Mouse (Mus musculus) embryonic facial prominence, embryonic 14.5 days (tissue): ENCODE data around the gene Grm4. TPM values are rescaled to one million over a fixed set of nuclear protein-coding genes. Genes with fewer than 3 reads are reported as not detected.
A peak's percentile ranks its signal among the peaks of the same experiment; 100 is the strongest.

Experiments
- ATAC-seq: fragments of 200-750 bp; cut with Nextera tagmentation; 2 replicates; pipeline ENCODE4 v1.8.0; 2017; ENCODE audit warnings: low read depth, moderate number of reproducible peaks, moderate TSS enrichment
- DNase-seq: peaks from one replicate; pipeline ENCODE4 v3.0.0-alpha.2; 2015; ENCODE audit warnings: low spot score
- H3K27ac ChIP-seq: fragments of 300-500 bp; sonication (generic); replicated peaks from 2 replicates; pipeline ENCODE4 v1.5.1; 2014; ENCODE audit warnings: low read depth, mild to moderate bottlenecking, low read length, moderate library complexity
- H3K27me3 ChIP-seq: fragments of 300-500 bp; sonication (generic); replicated peaks from 2 replicates; pipeline ENCODE4 v1.6.1; 2014; ENCODE audit warnings: low read length; ENCODE audit not compliant: control insufficient read depth, insufficient read depth
- H3K36me3 ChIP-seq: fragments of 300-500 bp; sonication (generic); 2 replicates; pipeline ENCODE4 v1.6.1; 2014; ENCODE audit warnings: low read length, mixed read lengths; ENCODE audit not compliant: control insufficient read depth, insufficient read depth
- H3K4me1 ChIP-seq: fragments of 300-500 bp; sonication (generic); 2 replicates; pipeline ENCODE4 v1.6.1; 2014; ENCODE audit warnings: antibody characterized with exemption, low read length; ENCODE audit not compliant: control insufficient read depth, insufficient read depth
- H3K4me2 ChIP-seq: fragments of 300-500 bp; sonication (generic); 2 replicates; pipeline ENCODE4 v1.6.1; 2014; ENCODE audit warnings: low read depth, mild to moderate bottlenecking, low read length, moderate library complexity, mixed read lengths
- H3K4me3 ChIP-seq: fragments of 300-500 bp; sonication (generic); 2 replicates; pipeline ENCODE4 v1.5.1; 2014; ENCODE audit warnings: low read depth, mild to moderate bottlenecking, low read length
- H3K9ac ChIP-seq: fragments of 300-500 bp; sonication (generic); 2 replicates; pipeline ENCODE4 v1.6.1; 2014; ENCODE audit warnings: low read depth, mild to moderate bottlenecking, low read length, moderate library complexity, mixed read lengths
- H3K9me3 ChIP-seq: fragments of 300-500 bp; sonication (generic); 2 replicates; pipeline ENCODE4 v1.6.1; 2016; ENCODE audit warnings: low read length; ENCODE audit not compliant: control insufficient read depth
- WGBS: fragments of 180-500 bp; shearing (Covaris S2); extraction: QIAGEN DNeasy Blood & Tissue Kit; methylation state at CpG from one replicate; pipeline ENCODE4 v1.1.7; 2014; 5-methylcytosine and 5-hydroxymethylcytosine counted together
- polyA plus RNA-seq: library from polyadenylated mRNA; unstranded; fragments of >200 nt; fragmentation: Nextera tagmentation; extraction: Ambion mirVana; gene quantifications from 2 replicates; pipeline ENCODE4 v1.2.1, GENCODE M21; 2014

The Grm4 gene
- polyA plus RNA-seq, 1 experiment from 2014 or later = 1.2 TPM

DNA sequence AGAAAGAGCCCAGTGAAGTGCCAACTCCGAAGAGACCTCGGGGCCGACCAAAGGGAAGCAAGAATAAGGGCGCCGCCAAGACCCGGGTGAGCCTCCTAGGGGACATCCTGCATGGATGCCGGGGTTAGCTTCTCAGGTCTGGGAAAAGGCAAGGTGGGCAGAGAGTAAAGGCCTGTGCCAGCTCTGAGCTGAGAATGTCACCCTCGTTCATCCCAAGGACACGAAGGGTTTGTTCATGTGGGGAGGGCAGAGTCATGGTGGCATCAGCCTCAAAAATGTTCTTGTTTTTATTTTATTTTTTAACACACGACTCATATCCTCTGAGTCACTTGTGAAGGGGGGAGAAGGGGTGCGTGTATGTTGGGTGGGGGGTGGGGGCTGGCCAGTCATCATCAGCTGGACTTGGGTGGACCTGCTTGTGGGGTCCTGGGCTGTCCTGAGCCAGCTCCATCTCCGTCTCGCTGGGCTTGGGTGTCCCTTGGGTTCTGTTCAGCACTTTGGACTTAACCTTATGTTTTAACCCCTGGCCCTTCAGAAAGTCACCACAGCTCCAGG, 39.8 kb upstream of the Grm4 start:
- no peak overlapping the region for H3K4me2 ChIP-seq
- peaks cover 13% of the 10 kb centered on the region for H3K4me1 ChIP-seq
- peaks cover 21% of the 10 kb centered on the region; the same call in 1 of the 2 replicates for H3K36me3 ChIP-seq
- H3K4me3 ChIP-seq = no peak overlapping the region
- no peaks in the 10 kb centered on the region for H3K27me3 ChIP-seq
- WGBS = 87% methylated on average over 13 of the region's 13 CpGs
- no peak overlapping the region for H3K27ac ChIP-seq
- DNase-seq (no peak), ATAC-seq (no peak)
- H3K9me3 ChIP-seq = no peaks in the 10 kb centered on the region
- no peak overlapping the region for H3K9ac ChIP-seq

- 56% methylated on average over 5 of the region's 12 CpGs for WGBS
- H3K4me2 ChIP-seq = peak overlapping the region; percentile 82; the same call in 1 of the 2 replicates
Observed at GRCm38 (mm10) chr17:27559596-27559995, 38.4 kb upstream of the Grm4 start.

DNA sequence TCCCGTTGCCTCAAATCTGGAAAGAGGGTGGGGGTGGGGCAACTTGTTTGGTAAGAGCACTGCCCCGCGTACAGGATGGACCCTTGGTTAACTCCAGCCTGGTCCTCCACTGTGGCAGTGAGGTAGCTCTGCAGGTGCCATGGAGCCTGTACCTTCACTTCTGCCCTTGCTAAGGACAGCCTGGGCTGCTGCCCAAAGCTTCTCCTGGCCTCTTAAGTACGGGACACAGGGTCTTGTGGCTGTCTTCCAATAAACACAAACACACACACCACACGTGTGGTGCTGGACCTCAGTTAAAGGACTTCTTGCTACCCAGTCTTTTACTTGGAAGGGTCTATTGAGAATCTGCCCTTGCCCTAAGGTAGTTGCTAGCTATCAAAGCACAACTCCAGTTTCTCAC, 37.6 kb upstream of the Grm4 start:
- H3K4me1 ChIP-seq = peaks cover 22% of the 10 kb centered on the region
- WGBS = 14% methylated on average over 5 of the region's 5 CpGs
- peak overlapping the region; percentile 82 for H3K4me2 ChIP-seq
- DNase-seq (no peak), ATAC-seq (no peak)
- H3K9me3 ChIP-seq = no peaks in the 10 kb centered on the region
- peak overlapping the region; percentile 80 for H3K4me3 ChIP-seq
- H3K27ac ChIP-seq = no peak overlapping the region
- peak overlapping the region; percentile 12; the same call in 1 of the 2 replicates for H3K9ac ChIP-seq
- no peaks in the 10 kb centered on the region for H3K27me3 ChIP-seq
- H3K36me3 ChIP-seq = peaks cover 19% of the 10 kb centered on the region; the same call in 1 of the 2 replicates

More at GRCm38 (mm10) chr17:27559596-27559995, 38.4 kb upstream of the Grm4 start:
- Histone ChIP-seq H3K4me1 (peaks cover 23% of the 10 kb centered on the region), H3K27me3 (no peaks in the 10 kb centered on the region), H3K36me3 (peaks cover 21% of the 10 kb centered on the region; the same call in 1 of the 2 replicates), H3K9me3 (no peaks in the 10 kb centered on the region), H3K4me3 (no peak overlapping the region), H3K27ac (no peak overlapping the region), H3K9ac (0 out of 2 replicates have a peak overlapping the region, but pooled peaks have one; percentile 12)
- no peak for ATAC-seq
- no peak for DNase-seq

- Histone ChIP-seq H3K27ac (peak overlapping the region; percentile 88), H3K27me3 (no peaks in the 10 kb centered on the region), H3K4me2 (peak overlapping the region; percentile 82), H3K4me3 (peak overlapping the region; percentile 80), H3K36me3 (peaks cover 16% of the 10 kb centered on the region; the same call in 1 of the 2 replicates), H3K9me3 (no peaks in the 10 kb centered on the region), H3K4me1 (peaks cover 22% of the 10 kb centered on the region), H3K9ac (peak overlapping the region; percentile 83)
- ATAC-seq (no peak), DNase-seq (no peak)
- WGBS = 6% methylated on average over 14 of the region's 14 CpGs
Observed at GRCm38 (mm10) chr17:27557927-27558661, 36.9 kb upstream of the Grm4 start.

- Histone ChIP-seq H3K4me1 (peaks cover 22% of the 10 kb centered on the region), H3K27ac (peak overlapping the region; percentile 88), H3K27me3 (no peaks in the 10 kb centered on the region), H3K9me3 (no peaks in the 10 kb centered on the region), H3K4me2 (peak overlapping the region; percentile 82), H3K4me3 (peak overlapping the region; percentile 80), H3K36me3 (peaks cover 16% of the 10 kb centered on the region; the same call in 1 of the 2 replicates), H3K9ac (peak overlapping the region; percentile 83)
- DNase-seq (peak; percentile 81), ATAC-seq (no peak; the same call in 1 of the 2 replicates)
- WGBS = 0% methylated on average over 18 of the region's 75 CpGs
Observed at GRCm38 (mm10) chr17:27557181-27557926, 36.2 kb upstream of the Grm4 start.

GRCm38 (mm10) chr17:27556315-27557011, 35.3 kb upstream of the Grm4 start, which contains the start of gene Hmga1:
Gene Hmga1, plus strand, starts transcription at chr17:27556497.
- H3K27me3 ChIP-seq = no peaks in the 10 kb centered on the region
- peaks cover 22% of the 10 kb centered on the region for H3K4me1 ChIP-seq
- ATAC-seq = peak; percentile 74

DNA sequence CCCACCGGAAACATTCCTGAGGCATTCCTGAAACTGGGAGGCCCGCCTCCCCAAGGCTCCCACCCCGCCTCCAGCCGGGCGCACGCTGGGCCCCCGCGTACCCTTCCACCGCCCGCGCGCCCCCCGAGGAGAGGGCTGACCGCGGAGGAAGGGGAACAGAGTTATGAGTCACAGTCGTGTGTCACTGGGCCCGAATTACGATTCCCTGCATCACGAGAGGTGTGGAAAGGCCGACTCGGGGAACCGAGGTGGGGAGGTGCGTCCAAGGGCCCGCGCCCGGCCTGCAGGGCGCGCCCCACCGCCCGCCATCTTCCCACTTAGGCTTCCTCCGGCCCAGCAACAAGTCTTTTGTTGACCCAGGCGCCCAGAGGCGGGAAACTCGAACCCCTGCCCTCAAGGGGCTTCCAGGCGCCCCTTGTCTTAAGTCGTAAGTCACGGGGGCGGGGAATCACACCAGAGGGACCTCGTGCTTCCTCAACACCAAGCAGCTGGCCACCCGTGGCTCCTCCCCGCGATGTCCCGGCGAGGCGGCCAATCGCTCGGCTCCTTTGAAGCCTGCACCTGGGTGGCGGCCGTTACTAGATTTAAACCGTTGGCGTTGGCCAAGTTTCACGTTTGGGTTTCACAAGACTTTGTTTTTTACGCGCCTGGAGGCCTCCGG, 34.4 kb upstream of the Grm4 start:
- peak; percentile 60 for ATAC-seq
- WGBS = 0% methylated on average over 39 of the region's 55 CpGs
- H3K27me3 ChIP-seq = no peaks in the 10 kb centered on the region

More at GRCm38 (mm10) chr17:27556315-27557011, 35.3 kb upstream of the Grm4 start, which contains the start of gene Hmga1:
- WGBS = 0% methylated on average over 35 of the region's 79 CpGs
- peak within 1 kb of the TSS; percentile 83 for H3K9ac ChIP-seq
- peaks cover 15% of the 10 kb centered on the region; the same call in 1 of the 2 replicates for H3K36me3 ChIP-seq
- H3K4me3 ChIP-seq = peak within 1 kb of the TSS; percentile 80
- H3K4me2 ChIP-seq = peak within 1 kb of the TSS; percentile 82
- H3K27ac ChIP-seq = peak within 1 kb of the TSS; percentile 88
- H3K9me3 ChIP-seq = no peaks in the 10 kb centered on the region
- peak; percentile 96 for DNase-seq

More for the DNA sequence above, 34.4 kb upstream of the Grm4 start:
- peak; percentile 95 for DNase-seq
- Histone ChIP-seq H3K9ac (peak overlapping the region; percentile 83), H3K4me3 (peak overlapping the region; percentile 80), H3K9me3 (no peaks in the 10 kb centered on the region), H3K36me3 (0 out of 2 replicates have a peak, but pooled peaks cover 7% of the 10 kb centered on the region), H3K27ac (peak overlapping the region; percentile 88), H3K4me2 (peak overlapping the region; percentile 82), H3K4me1 (peaks cover 22% of the 10 kb centered on the region)
